Mouse (Mus musculus): ENCODE results near the gene Copb2. TPM values are rescaled to one million over a fixed set of nuclear protein-coding genes. Genes with fewer than 3 reads are reported as not detected.

Gene Copb2
- 40.4 TPM for polyA plus RNA-seq (2015; fragmentation: Illumina TruSeq; extraction: RNeasy Lipid Tissue Mini Kit (QIAGEN cat#74804); ENCODE audit: insufficient read depth, low read depth, low replicate concordance)

DNA sequence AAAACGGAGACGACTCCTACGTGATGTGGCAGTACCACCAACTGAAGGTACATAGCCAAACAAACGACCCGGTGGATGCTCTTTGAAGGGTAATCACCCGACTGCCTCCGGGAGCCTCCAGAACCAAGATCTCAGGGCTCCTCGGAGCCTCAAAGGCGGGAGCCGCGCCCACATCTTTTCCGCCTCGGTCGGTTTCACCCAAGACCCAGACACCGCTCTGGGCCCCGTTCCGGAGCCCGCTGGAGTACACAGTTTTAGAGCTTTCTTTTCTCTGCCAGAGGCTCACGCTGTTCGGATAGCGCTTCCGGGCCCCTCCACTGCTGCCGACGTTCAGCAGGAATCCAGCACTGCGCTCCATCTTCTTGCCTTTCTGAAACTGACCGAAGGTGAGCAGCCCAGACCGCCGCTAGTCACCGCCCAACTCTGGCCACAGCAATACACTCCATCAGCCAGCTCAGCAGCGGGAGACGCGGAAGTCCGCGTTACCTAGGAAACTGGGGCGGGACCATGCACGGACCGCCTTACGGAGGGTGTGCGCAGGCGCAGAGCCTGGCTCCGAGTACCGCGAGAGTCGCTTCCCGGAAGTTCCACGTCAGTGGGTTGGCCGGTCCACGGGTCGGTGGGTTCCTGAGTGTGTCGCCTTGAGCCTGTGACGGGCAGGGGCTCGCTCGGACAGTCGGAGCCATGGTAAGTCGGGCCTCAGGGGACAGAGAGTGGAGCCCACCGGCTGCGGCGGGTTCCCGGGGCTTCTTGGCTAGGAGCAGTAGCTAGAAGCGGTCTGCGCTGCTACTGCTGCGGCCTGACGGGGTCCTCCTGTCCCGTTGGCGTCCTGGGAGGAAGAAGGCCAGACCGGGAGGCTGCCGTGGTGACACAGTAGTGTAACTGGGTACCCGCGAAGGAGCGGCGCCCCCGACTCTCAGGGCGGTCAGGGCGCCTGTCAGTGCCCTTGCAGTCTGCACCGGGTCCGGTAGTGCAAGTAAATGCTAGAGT lies at the start of gene Copb2:
Gene Copb2 (plus strand): TSS at position 585 of the 990 bp plus-strand sequence.

DNA sequence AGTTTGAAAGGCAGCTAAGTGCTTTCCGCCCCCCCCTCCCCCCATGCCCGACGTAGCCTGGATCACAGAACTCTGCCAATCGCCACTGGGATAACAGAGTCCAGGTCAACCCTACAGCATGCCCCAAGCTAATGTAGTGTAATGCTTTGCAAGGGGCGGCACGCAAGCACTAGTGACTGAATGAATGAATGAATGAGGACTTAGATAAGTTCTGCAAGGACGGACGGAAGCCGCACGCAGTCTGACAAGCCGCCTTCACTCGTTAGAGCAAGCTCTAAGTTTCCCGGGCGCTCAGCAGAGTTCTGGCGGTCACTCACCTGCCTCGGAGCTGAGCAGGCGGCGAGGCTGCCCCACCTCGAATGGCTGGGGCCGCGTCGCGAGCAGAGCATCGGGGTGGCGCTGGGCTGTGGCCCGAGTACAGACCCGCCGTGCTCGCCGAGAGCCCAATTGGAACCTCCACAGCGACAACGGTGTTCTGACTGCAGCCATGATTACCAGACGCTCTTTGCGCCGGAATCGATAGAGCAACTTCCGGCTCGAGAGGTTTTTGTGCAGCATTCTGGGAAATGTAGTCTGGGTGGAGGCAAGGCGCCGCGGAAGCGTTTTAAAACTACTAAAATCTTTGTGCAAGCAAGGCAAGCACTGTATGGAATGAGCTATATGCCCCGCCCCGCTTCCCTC lies 37.8 kb downstream of the Copb2 start, which contains the start of gene Mrps22:
Gene Mrps22 (minus strand): TSS at position 505 of the 681 bp plus-strand sequence.

Other genes with a start within 250 kb of the Copb2 start
- 4.5 TPM for gene Rbp1, start 140.8 kb upstream of the Copb2 start, polyA plus RNA-seq (2015; fragmentation: Illumina TruSeq; extraction: RNeasy Lipid Tissue Mini Kit (QIAGEN cat#74804); ENCODE audit: insufficient read depth, low read depth, low replicate concordance)
- not detected for gene Rbp2, start 77.6 kb upstream of the Copb2 start, polyA plus RNA-seq (2015; fragmentation: Illumina TruSeq; extraction: RNeasy Lipid Tissue Mini Kit (QIAGEN cat#74804); ENCODE audit: insufficient read depth, low read depth, low replicate concordance)
- 3.8 TPM for gene Mrps22, start 37.9 kb downstream of the Copb2 start, polyA plus RNA-seq (2015; fragmentation: Illumina TruSeq; extraction: RNeasy Lipid Tissue Mini Kit (QIAGEN cat#74804); ENCODE audit: insufficient read depth, low read depth, low replicate concordance)